Mouse (Mus musculus) heart, adult 2 months (tissue): ENCODE data around the gene Hrh2.

ENCODE experiments used
- CTCF ChIP-seq: fragments of 200-600 bp; IDR thresholded peaks from 2 replicates; pipeline ENCODE4 v1.8.1; 2022; ENCODE audit warnings: antibody characterized with exemption, mild to moderate bottlenecking, moderate library complexity
- POLR2A ChIP-seq: fragments of 200-500 bp; IDR thresholded peaks from 2 replicates; pipeline ENCODE4 v1.6.1; 2011; ENCODE audit warnings: mild to moderate bottlenecking, low read depth, low read length, control low read depth; ENCODE audit not compliant: insufficient read depth

DNA sequence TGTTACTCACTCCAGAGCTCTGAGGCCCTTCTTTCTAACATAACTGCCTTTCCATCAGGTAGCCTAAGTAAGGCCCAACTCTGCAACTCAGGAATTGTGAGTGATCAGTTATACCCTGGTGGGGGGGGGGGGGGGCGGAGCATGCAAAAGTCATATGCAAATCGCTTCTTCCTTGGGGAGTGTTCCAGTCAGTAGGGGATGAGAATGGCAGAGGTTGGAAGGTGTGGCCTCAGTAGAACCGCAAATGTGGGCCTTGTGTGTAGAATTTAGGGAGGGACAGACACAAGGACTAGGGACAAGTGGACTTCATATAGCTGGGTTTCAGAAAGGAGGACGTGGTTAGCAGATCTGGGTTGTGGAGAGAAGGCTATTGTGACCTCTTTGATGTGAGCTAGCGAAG, 23.3 kb downstream of the Hrh2 start:
- TF ChIP-seq CTCF: no peak
- TF ChIP-seq POLR2A: no peak
